Mouse (Mus musculus) bone marrow, adult 2 months (tissue): Measurements from ENCODE around the gene Pnpla5. TPM values are rescaled to one million over a fixed set of nuclear protein-coding genes. Genes with fewer than 3 reads are reported as not detected.

Experiments
- H3K27ac ChIP-seq: fragments of 200-500 bp; 2 replicates; pipeline ENCODE4 v1.5.1; 2012; ENCODE audit warnings: low read depth, mild to moderate bottlenecking, control low read depth, inconsistent platforms, low read length; ENCODE audit not compliant: control insufficient read depth, poor library complexity, insufficient read depth
- H3K4me1 ChIP-seq: fragments of 200-500 bp; 2 replicates; pipeline ENCODE4 v1.6.1; 2011; ENCODE audit warnings: low read length; ENCODE audit not compliant: control insufficient read depth, insufficient read depth
- H3K4me3 ChIP-seq: fragments of 200-500 bp; replicated peaks from 2 replicates; pipeline ENCODE3; 2011; ENCODE audit warnings: mild to moderate bottlenecking, low read depth, low read length, control low read depth; ENCODE audit not compliant: control insufficient read depth
- CTCF ChIP-seq: fragments of 200-500 bp; IDR thresholded peaks from 2 replicates; pipeline ENCODE4 v1.5.1; 2011; ENCODE audit warnings: low read length, control low read depth; ENCODE audit not compliant: control insufficient read depth, insufficient read depth
- POLR2A ChIP-seq: fragments of 200-500 bp; IDR thresholded peaks from 2 replicates; pipeline ENCODE4 v1.6.1; 2011; ENCODE audit warnings: low read depth, mild to moderate bottlenecking, control low read depth, low read length, borderline replicate concordance; ENCODE audit not compliant: control insufficient read depth
- WGBS: fragments of 180-500 bp; shearing (Covaris S2); methylation state at CpG from one replicate; pipeline ENCODE4 v1.1.7; 2018; 5-methylcytosine and 5-hydroxymethylcytosine counted together
- polyA plus RNA-seq: library from polyadenylated mRNA; stranded (reverse); fragments of >200 nt; gene quantifications from 2 replicates; pipeline ENCODE4 v1.2.4, GENCODE M21; 2011; ENCODE audit warnings: low replicate concordance; ENCODE audit not compliant: missing spikeins, insufficient read depth, insufficient read length

Gene Pnpla5
- polyA plus RNA-seq, 1 experiment = not detected

DNA sequence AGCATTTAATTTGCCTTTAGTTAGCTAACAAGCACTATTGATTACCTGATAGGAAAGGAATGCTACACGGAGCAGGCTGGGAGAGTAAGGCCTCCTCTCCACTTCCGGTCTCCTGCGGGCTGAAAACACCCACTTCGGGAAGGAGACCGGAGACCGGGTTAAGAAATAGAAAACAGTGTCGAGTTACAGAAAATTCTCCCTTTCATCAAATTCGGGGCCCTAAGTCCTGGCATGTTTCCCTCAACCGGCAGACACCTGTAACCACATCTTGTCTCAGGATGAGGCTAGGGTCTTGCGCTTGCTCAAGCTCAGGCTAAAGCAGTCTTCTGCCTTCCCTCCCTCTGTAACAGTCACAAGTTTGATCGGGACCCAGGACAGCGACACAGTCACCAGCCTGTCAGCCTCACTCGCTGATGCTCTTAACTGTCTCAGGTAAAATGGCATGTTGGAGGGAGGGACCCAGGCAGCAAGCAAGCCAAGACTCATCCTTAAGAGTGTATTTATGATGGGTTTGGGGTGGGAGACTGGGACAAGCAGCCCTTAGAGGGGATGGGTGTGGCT lies 52.8 kb downstream of the Pnpla5 start:
- H3K4me1 ChIP-seq = no peaks in the 10 kb centered on the region
- H3K4me3 ChIP-seq = no peak overlapping the region
- no peak overlapping the region for H3K27ac ChIP-seq
- TF ChIP-seq POLR2A (no peak), CTCF (no peak)
- 4% methylated on average over 13 of the region's 13 CpGs for WGBS

- TF ChIP-seq CTCF (no peak), POLR2A (no peak)
- Histone ChIP-seq H3K4me1 (no peaks in the 10 kb centered on the region), H3K4me3 (no peak overlapping the region), H3K27ac (no peak overlapping the region)
- 10% methylated on average over 16 of the region's 16 CpGs for WGBS
Measured at GRCm38 (mm10) chr15:84069455-84070050, 53.4 kb downstream of the Pnpla5 start.

DNA sequence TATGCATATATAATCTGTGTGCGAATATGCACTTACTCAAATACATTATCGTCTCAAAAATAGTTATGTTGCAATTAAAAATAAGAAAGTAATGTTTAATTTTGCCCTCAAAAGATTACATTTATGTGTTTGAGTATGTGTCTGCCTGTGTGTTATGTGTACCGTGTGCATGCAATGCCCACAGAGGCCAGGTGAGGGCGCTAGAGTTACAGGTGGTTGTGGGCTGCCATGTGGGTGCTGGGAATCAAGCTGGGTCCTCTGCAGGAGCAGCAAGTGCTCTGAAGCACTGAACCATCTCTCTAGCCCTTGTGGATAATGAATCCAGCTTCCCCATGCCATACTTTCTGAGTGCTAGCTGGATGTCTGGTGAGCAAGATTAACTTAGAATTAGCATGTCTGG lies 57.3 kb downstream of the Pnpla5 start:
- WGBS = 60% methylated on average over 4 of the region's 4 CpGs
- H3K27ac ChIP-seq = no peak overlapping the region; the same call in 1 of the 2 replicates
- H3K4me3 ChIP-seq = no peak overlapping the region
- TF ChIP-seq POLR2A = no peak
- peak; percentile 38; the same call in 1 of the 2 replicates for TF ChIP-seq CTCF
- no peaks in the 10 kb centered on the region for H3K4me1 ChIP-seq

DNA sequence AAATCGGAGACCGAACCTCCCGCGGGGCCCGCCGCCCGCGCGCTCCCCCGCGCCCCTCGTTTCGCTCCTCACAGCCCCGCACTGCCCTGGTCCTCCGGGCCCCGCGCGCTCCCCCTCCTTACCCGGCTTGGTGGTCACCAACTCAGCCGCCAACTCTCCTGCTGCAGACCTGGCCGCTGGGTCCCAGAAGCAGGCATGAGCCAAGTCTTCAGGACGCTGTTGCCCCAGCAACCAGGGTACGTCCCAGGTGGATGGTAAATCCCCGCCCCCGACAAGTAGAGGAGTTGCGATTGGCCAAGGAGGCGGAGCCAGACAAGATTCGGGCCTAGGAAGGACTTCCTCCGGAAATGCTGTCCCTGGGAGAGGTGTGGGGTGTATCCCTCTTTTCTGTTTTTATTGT lies 57.8 kb downstream of the Pnpla5 start, which contains the start of gene Efcab6:
Gene Efcab6 (minus strand): TSS at position 240 of the 400 bp plus-strand sequence.
- Histone ChIP-seq H3K4me3 (no peak within 1 kb of the TSS), H3K4me1 (no peaks in the 10 kb centered on the region), H3K27ac (no peak within 1 kb of the TSS; the same call in 1 of the 2 replicates)
- TF ChIP-seq CTCF (no peak), POLR2A (no peak)
- 15% methylated on average over 29 of the region's 29 CpGs for WGBS

Other genes starting within 250 kb of the Pnpla5 start
- not detected in 2 replicates for gene Efcab6, start 57.8 kb downstream of the Pnpla5 start, polyA plus RNA-seq
- gene Sult4a1, start 17.4 kb downstream of the Pnpla5 start, polyA plus RNA-seq = 1.7 TPM in 1 of 2 replicates, not detected in the other
- 0.74 TPM in 1 of 2 replicates, not detected in the other for gene Pnpla3, start 44.7 kb upstream of the Pnpla5 start, polyA plus RNA-seq
- 24.7 and 37.1 TPM in 2 replicates for gene Samm50, start 69.1 kb upstream of the Pnpla5 start, polyA plus RNA-seq
- gene Parvb, start 108.9 kb upstream of the Pnpla5 start, polyA plus RNA-seq = 85.2 and 120 TPM in 2 replicates
- gene Parvg, start 200.9 kb upstream of the Pnpla5 start, polyA plus RNA-seq = 25.8 and 35.4 TPM in 2 replicates